Mouse (Mus musculus) gastrocnemius, postnatal 4 days (tissue): Measurements from ENCODE around the gene Steap2. TPM values are rescaled to one million over a fixed set of nuclear protein-coding genes. Genes with fewer than 3 reads are reported as not detected.
A peak's percentile ranks its signal among the peaks of the same experiment; 100 is the strongest.
"Not testable (repeated sequence)": the region's sequence is repeated elsewhere in the genome, so short reads cannot be mapped to it uniquely, and the experiment has no call there.

Source experiments
- DNase-seq, 2 experiments: peaks; one replicate each; pipeline ENCODE4 v3.0.0; 2021 to 2022; ENCODE audit warnings: low spot score in 2 of 2, mixed read lengths in 2 of 2
- long read RNA-seq, 2 experiments: library from polyadenylated mRNA; stranded (forward); transcript quantifications; one replicate each; pipeline ENCODE4 v2.0.0; 2021
- total RNA-seq, 2 experiments: library from RNA; stranded (reverse); gene quantifications; 2 replicates each; pipeline ENCODE4 v1.2.3; 2021

Gene Steap2
- 1 to 10 TPM; 2.5 to 2.7 TPM for total RNA-seq
- long read RNA-seq, experiment 1, full-length matches to known transcripts = 3 of 3 reads
- long read RNA-seq, experiment 1, partial matches to known transcripts = 0 of 3 reads
- long read RNA-seq, experiment 1, other reads (novel, unspliced or antisense) = 0 of 3 reads
- long read RNA-seq, experiment 2, full-length matches to known transcripts = 3 of 3 reads
- long read RNA-seq, experiment 2, partial matches to known transcripts = 0 of 3 reads
- long read RNA-seq, experiment 2, other reads (novel, unspliced or antisense) = 0 of 3 reads

DNA sequence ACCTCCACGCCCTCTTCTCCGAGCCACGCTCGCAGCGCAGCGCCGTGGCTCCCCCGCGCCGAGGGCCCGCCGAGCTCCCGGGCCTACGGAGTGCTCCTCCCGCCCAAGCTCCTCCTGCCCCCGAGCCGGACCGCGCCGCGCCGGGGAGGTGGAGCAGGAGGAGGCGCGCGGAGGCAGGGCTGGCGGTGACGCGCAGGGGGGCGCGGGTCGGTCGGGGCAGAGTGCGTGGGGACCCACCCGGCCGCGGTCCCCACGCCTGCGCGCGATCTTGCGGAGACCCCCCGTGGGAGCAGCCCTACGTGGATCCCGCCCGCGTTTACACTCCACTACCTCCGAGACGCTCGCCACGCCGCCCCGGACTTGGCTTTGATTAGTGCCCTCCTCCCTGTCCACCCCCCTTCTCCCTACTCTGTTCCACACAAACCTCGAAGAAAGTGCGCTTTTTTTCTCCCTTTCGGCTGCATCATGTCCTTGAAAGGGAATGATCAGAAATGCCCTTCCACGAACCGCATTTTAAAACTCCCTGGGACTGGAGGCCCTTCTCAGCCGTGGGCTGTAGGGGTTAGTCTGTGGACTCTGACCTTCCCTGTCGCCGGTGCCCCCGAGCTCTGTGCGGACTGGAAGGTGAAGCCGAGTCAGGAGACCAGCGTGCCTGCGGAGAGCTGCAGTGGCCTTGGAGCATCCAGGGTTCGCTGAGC lies at the start of gene Steap2:
Steap2 (minus strand) TSS at position 623 of the 698 bp plus-strand sequence.
- DNase-seq = peak; percentile 26 to 57

GRCm38 (mm10) chr5:5734445-5734844 lies 40.1 kb upstream of the Steap2 start:
- DNase-seq = no peak

- DNase-seq = no peak
Observed at GRCm38 (mm10) chr5:5732858-5733257, 38.5 kb upstream of the Steap2 start.

GRCm38 (mm10) chr5:5732208-5732607 lies 37.8 kb upstream of the Steap2 start:
- DNase-seq = no peak

GRCm38 (mm10) chr5:5729904-5730303 lies 35.5 kb upstream of the Steap2 start:
- DNase-seq = no peak

GRCm38 (mm10) chr5:5722217-5722616 lies 27.8 kb upstream of the Steap2 start:
- DNase-seq = no peak

- DNase-seq = no peak
Observed at GRCm38 (mm10) chr5:5711032-5711431, 16.7 kb upstream of the Steap2 start.

- DNase-seq = no peak
Observed at GRCm38 (mm10) chr5:5707341-5708278, 13.2 kb upstream of the Steap2 start.

DNA sequence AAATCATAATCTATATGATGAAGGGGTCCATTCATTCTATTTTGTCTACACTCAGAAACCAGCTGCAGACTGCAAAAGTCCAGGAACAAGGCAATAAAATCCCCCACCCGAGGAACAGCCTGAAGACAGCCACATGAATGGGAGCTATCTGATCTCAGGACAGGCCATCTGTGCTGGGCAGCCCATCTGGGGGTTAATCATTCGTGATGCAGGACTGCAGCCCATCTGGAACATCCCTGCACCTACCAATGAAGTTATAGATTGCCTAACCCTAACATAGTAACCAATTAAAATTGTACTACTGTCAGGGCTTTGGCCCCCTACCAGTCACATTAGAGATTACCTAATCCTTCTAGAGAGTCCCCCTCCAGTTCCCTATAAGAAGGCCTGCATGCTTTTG lies 10.6 kb upstream of the Steap2 start:
- no peak for DNase-seq

- no peak for DNase-seq
Observed at GRCm38 (mm10) chr5:5700386-5700785, 6.0 kb upstream of the Steap2 start.

DNA sequence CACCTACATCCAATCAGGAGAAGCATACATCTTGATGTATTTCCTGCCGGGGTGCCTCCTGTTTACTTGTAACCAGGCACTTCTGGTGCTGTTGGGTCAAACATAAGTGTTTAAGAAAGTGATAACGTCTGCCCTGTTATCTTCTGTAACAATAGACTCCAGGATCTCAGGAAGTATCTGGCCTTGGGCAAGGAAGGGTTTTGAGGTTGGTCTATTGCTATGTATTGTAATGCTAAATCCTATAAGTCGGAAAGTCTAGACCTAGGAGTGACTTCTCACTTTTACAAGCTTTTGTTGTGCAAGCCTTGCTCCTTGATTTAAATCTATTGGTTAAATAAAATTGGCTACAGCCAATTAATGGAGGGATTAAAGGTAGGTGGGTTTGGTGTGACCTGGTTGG lies 4.5 kb upstream of the Steap2 start:
- no peak for DNase-seq

- no peak for DNase-seq
Observed at GRCm38 (mm10) chr5:5695401-5695942, 1.1 kb upstream of the Steap2 start.

DNA sequence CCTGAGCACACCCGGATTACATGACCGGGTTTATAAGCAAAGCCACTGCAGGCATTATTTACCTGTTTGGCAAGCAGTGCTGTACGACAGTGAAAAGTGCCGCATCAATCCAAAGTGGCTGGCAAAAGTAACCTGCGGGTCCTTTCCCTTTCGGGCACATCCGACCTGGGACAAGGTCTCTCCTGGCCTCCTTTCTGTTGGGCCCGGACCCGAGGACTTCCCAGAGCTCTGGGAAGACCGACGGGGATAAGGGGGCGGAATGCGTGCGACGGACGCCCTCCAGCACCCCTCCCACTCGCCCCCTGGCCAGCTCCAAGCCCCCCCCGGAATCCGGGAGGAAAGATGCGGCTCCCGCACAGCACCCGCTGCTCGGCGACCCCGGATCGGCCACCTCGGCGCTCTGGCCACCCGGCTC lies 830 bp downstream of the Steap2 start:
- DNase-seq = no peak

DNA sequence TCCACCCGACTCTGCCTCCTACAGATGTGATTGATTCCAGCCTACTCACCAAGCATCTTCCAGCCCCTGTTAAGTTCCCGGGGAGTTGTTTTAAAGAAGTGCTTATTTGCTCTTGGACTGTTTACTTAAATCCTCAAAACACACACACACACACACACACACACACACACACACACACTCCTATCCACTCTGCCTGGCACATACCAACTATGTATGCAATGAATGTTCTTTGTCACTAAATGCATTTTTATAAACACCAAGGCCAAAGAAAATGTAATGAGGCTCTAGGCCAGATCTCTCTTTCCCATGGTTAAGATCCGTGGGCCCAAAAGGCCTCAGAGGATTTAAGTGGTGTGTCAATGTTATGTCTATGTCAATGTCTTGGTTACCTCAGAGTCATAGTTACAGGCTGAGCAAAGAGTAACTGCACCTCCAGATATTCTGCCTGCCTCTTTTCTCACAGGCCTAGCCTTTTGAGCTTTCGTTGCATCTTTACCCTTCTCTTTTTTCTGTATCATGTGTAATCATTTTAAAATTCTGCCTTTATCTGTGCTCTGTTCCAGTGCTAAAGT lies 2.1 kb downstream of the Steap2 start:
- DNase-seq = no peak

- no peak for DNase-seq
Observed at GRCm38 (mm10) chr5:5688945-5689540, 5.3 kb downstream of the Steap2 start.

DNA sequence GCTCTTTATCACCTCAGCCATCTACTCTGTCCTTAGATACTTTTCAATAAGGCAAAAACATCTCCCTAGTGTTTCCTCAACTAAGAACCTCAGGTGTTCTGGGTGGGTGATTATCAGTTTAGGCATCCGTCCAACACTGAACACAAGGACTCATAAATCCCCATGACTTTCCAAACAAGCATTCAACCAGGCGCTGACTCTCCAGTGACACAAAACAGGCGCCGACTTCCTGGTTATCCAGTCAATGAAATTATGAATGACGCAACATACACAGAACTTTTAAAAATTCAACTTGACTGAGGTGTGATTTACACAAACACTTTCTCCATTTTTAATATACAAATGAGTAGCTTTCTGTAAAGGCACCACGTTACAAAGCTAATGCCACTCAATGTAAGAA lies 6.2 kb downstream of the Steap2 start:
- DNase-seq = no peak

GRCm38 (mm10) chr5:5686973-5687372 lies 7.4 kb downstream of the Steap2 start:
- no peak for DNase-seq

DNA sequence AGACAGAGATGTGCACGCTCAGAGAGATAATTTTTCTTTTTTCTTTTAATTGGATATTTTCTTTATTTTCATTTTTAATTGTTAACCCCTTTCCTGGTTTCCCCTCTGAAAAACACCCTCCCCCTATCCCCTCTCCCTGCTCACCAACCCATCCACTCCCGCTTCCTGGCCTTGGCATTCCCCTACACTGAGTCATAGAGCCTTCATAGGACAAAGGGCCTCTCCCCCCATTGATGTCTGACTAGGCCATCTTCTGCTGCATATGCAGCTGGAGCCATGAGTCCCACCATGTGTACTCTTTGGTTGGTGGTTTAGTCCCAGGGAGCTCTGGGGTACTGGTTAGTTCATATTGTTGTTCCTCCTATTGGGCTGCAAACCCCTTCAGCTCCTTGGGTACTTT lies 9.4 kb downstream of the Steap2 start:
- not testable (repeated sequence) for DNase-seq

GRCm38 (mm10) chr5:5683292-5683691 lies 11.1 kb downstream of the Steap2 start:
- DNase-seq = no peak

DNA sequence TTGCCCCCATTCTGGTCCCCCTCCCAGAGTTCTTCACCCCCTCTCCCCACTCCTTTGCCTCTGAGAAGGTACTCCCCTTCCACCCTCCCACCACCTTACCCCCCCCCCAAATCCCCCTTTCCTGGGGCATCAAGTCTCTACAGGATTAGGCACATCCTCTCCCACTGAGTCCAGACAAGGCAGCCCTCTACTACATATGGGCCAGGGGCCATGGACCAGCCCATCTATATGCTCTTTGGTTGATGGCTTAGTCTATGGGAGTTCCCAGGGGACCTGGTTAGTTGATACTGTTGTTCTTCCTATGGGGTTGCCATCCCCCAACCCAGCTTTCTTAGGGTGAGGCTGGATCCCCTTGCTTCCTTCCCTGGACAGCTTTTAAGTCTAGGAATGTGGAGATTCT lies 14.9 kb downstream of the Steap2 start:
- no peak for DNase-seq

- no peak for DNase-seq
Observed at GRCm38 (mm10) chr5:5676082-5676481, 18.3 kb downstream of the Steap2 start.
